Mouse (Mus musculus) megakaryocyte, embryonic 14.5 days (primary cell): ENCODE results near the gene Sv2b. TPM values are rescaled to one million over a fixed set of nuclear protein-coding genes. Genes with fewer than 3 reads are reported as not detected.
"Not testable (repeated sequence)": the region's sequence is repeated elsewhere in the genome, so short reads cannot be mapped to it uniquely, and the experiment has no call there.

ENCODE experiments used
- H3K27me3 ChIP-seq: replicated peaks from 2 replicates; pipeline ENCODE3; 2012; ENCODE audit warnings: inconsistent platforms
- H3K36me3 ChIP-seq: replicated peaks from 2 replicates; pipeline ENCODE3; 2012; ENCODE audit warnings: low read length, inconsistent platforms, mixed read lengths
- H3K4me1 ChIP-seq: 2 replicates; pipeline ENCODE4 v1.6.1; 2012; ENCODE audit warnings: inconsistent platforms
- H3K4me3 ChIP-seq: replicated peaks from 2 replicates; pipeline ENCODE3; 2012; ENCODE audit warnings: moderate library complexity, mild to moderate bottlenecking, inconsistent platforms
- H3K9me3 ChIP-seq: 2 replicates; pipeline ENCODE4 v1.6.1; 2012; ENCODE audit warnings: inconsistent platforms
- FLI1 ChIP-seq: IDR thresholded peaks from 2 replicates; pipeline ENCODE4 v1.6.1; 2012; ENCODE audit warnings: low read length, inconsistent platforms, mixed read lengths
- GATA1 ChIP-seq: IDR thresholded peaks from 3 replicates; pipeline ENCODE4 v1.6.1; 2012; ENCODE audit warnings: mixed read lengths, low read length, inconsistent platforms, borderline replicate concordance
- polyA plus RNA-seq: library from polyadenylated mRNA; stranded (reverse); fragments of >175 nt; gene quantifications from 2 replicates; pipeline ENCODE4 v1.2.3, GENCODE M21; 2012; ENCODE audit warnings: low replicate concordance; ENCODE audit not compliant: insufficient read depth

Gene Sv2b
- polyA plus RNA-seq = not detected in 2 replicates

GRCm38 (mm10) chr7:75308457-75309312 is at the start of gene Sv2b:
Sv2b (minus strand) TSS chr7:75309262.
- Histone ChIP-seq H3K4me3 (peak within 1 kb of the TSS; percentile 86), H3K36me3 (no peaks in the 10 kb centered on the region), H3K4me1 (peaks cover 11% of the 10 kb centered on the region), H3K27me3 (peaks cover 49% of the 10 kb centered on the region), H3K9me3 (no peaks in the 10 kb centered on the region)
- TF ChIP-seq FLI1 (no peak), GATA1 (no peak)

GRCm38 (mm10) chr7:75358284-75358851 is 49.3 kb upstream of the Sv2b start:
- H3K36me3 ChIP-seq = no peaks in the 10 kb centered on the region
- H3K4me3 ChIP-seq = no peak overlapping the region
- H3K9me3 ChIP-seq = 0 out of 2 replicates have a peak, but pooled peaks cover 2% of the 10 kb centered on the region
- peaks cover 1% of the 10 kb centered on the region for H3K27me3 ChIP-seq
- TF ChIP-seq FLI1 = no peak
- peaks cover 6% of the 10 kb centered on the region for H3K4me1 ChIP-seq

- Histone ChIP-seq H3K4me1 (no peaks in the 10 kb centered on the region), H3K36me3 (no peaks in the 10 kb centered on the region), H3K4me3 (no peak overlapping the region), H3K9me3 (no peaks in the 10 kb centered on the region), H3K27me3 (peaks cover 2% of the 10 kb centered on the region)
- TF ChIP-seq FLI1 = no peak
- no peak for TF ChIP-seq GATA1
Observed at GRCm38 (mm10) chr7:75355521-75355920, 46.5 kb upstream of the Sv2b start.

GRCm38 (mm10) chr7:75352777-75353374 is 43.8 kb upstream of the Sv2b start:
- H3K27me3 ChIP-seq = peaks cover 2% of the 10 kb centered on the region

GRCm38 (mm10) chr7:75350172-75350571 is 41.1 kb upstream of the Sv2b start:
- no peak for TF ChIP-seq GATA1
- no peak for TF ChIP-seq FLI1
- H3K4me1 ChIP-seq = no peaks in the 10 kb centered on the region
- no peak overlapping the region for H3K4me3 ChIP-seq
- no peaks in the 10 kb centered on the region for H3K9me3 ChIP-seq
- peaks cover 2% of the 10 kb centered on the region for H3K27me3 ChIP-seq
- no peaks in the 10 kb centered on the region for H3K36me3 ChIP-seq

More at GRCm38 (mm10) chr7:75352777-75353374, 43.8 kb upstream of the Sv2b start:
- TF ChIP-seq FLI1 = no peak
- TF ChIP-seq GATA1 = no peak
- Histone ChIP-seq H3K36me3 (no peaks in the 10 kb centered on the region), H3K4me3 (no peak overlapping the region), H3K4me1 (no peaks in the 10 kb centered on the region), H3K9me3 (no peaks in the 10 kb centered on the region)

- Histone ChIP-seq H3K9me3 (no peaks in the 10 kb centered on the region), H3K4me1 (no peaks in the 10 kb centered on the region), H3K27me3 (no peaks in the 10 kb centered on the region), H3K4me3 (no peak overlapping the region), H3K36me3 (no peaks in the 10 kb centered on the region)
- no peak for TF ChIP-seq FLI1
- TF ChIP-seq GATA1 = no peak
Observed at GRCm38 (mm10) chr7:75332311-75332710, 23.2 kb upstream of the Sv2b start.

GRCm38 (mm10) chr7:75329740-75330142 is 20.7 kb upstream of the Sv2b start:
- Histone ChIP-seq H3K4me3 (no peak overlapping the region), H3K9me3 (no peaks in the 10 kb centered on the region), H3K4me1 (no peaks in the 10 kb centered on the region), H3K36me3 (no peaks in the 10 kb centered on the region), H3K27me3 (no peaks in the 10 kb centered on the region)
- no peak for TF ChIP-seq GATA1
- TF ChIP-seq FLI1 = no peak

- Histone ChIP-seq H3K4me3 (no peak overlapping the region), H3K4me1 (no peaks in the 10 kb centered on the region), H3K9me3 (no peaks in the 10 kb centered on the region), H3K27me3 (no peaks in the 10 kb centered on the region), H3K36me3 (no peaks in the 10 kb centered on the region)
- TF ChIP-seq FLI1 (no peak), GATA1 (no peak)
Observed at GRCm38 (mm10) chr7:75328721-75329362, 19.8 kb upstream of the Sv2b start.

GRCm38 (mm10) chr7:75325273-75325672 is 16.2 kb upstream of the Sv2b start:
- TF ChIP-seq FLI1 (no peak), GATA1 (no peak)
- no peaks in the 10 kb centered on the region for H3K27me3 ChIP-seq

GRCm38 (mm10) chr7:75322742-75323141 is 13.7 kb upstream of the Sv2b start:
- H3K9me3 ChIP-seq, H3K27me3 ChIP-seq, H3K36me3 ChIP-seq, H3K4me3 ChIP-seq, H3K4me1 ChIP-seq: not testable (repeated sequence)

More at GRCm38 (mm10) chr7:75325273-75325672, 16.2 kb upstream of the Sv2b start:
- Histone ChIP-seq H3K4me3 (no peak overlapping the region), H3K4me1 (no peaks in the 10 kb centered on the region), H3K36me3 (no peaks in the 10 kb centered on the region), H3K9me3 (no peaks in the 10 kb centered on the region)
